Mouse (Mus musculus) forebrain, embryonic 15.5 days (tissue): ENCODE measurements around the gene Chrna7. TPM values are rescaled to one million over a fixed set of nuclear protein-coding genes. Genes with fewer than 3 reads are reported as not detected.
A peak's percentile ranks its signal among the peaks of the same experiment; 100 is the strongest.

Experiments used
- ATAC-seq: fragments of 200-750 bp; cut with Nextera tagmentation; replicated peaks from 2 replicates; pipeline ENCODE4 v1.8.0; 2017; ENCODE audit warnings: mild to moderate bottlenecking, moderate TSS enrichment, moderate library complexity
- H3K27ac ChIP-seq: fragments of 300-500 bp; sonication (generic); replicated peaks from 2 replicates; pipeline ENCODE4 v1.5.1; 2015; ENCODE audit warnings: mild to moderate bottlenecking, inconsistent platforms
- H3K27me3 ChIP-seq: fragments of 300-500 bp; sonication (generic); 2 replicates; pipeline ENCODE4 v1.6.1; 2015; ENCODE audit warnings: inconsistent platforms
- H3K36me3 ChIP-seq: fragments of 300-500 bp; sonication (generic); 2 replicates; pipeline ENCODE4 v1.6.1; 2015; ENCODE audit warnings: mild to moderate bottlenecking, inconsistent platforms
- H3K4me1 ChIP-seq: fragments of 300-500 bp; sonication (generic); 2 replicates; pipeline ENCODE4 v1.6.1; 2015; ENCODE audit warnings: inconsistent platforms
- H3K4me2 ChIP-seq: fragments of 300-500 bp; sonication (generic); replicated peaks from 2 replicates; pipeline ENCODE4 v1.6.1; 2015; ENCODE audit warnings: mild to moderate bottlenecking, inconsistent platforms
- H3K4me3 ChIP-seq: fragments of 300-500 bp; sonication (generic); 2 replicates; pipeline ENCODE4 v1.5.1; 2015; ENCODE audit warnings: mild to moderate bottlenecking, inconsistent platforms
- H3K9ac ChIP-seq: fragments of 300-500 bp; sonication (generic); replicated peaks from 2 replicates; pipeline ENCODE4 v1.6.1; 2015; ENCODE audit warnings: mild to moderate bottlenecking, inconsistent platforms
- H3K9me3 ChIP-seq: fragments of 300-500 bp; sonication (generic); 2 replicates; pipeline ENCODE4 v1.6.1; 2016; ENCODE audit warnings: inconsistent platforms
- WGBS: fragments of 180-500 bp; shearing (Covaris S2); methylation state at CpG from one replicate; pipeline ENCODE4 v1.1.7; 2015; ENCODE audit warnings: mixed read lengths; 5-methylcytosine and 5-hydroxymethylcytosine counted together
- polyA plus RNA-seq: library from polyadenylated mRNA; unstranded; fragments of >200 nt; fragmentation: Nextera tagmentation; extraction: Ambion mirVana; gene quantifications from 2 replicates; pipeline ENCODE4 v1.2.1, GENCODE M21; 2015

Gene Chrna7
- polyA plus RNA-seq, result 11.8 and 13.4 TPM in 2 replicates

- Histone ChIP-seq H3K9me3 (no peaks in the 10 kb centered on the region), H3K4me2 (peak within 1 kb of the TSS; percentile 85), H3K27me3 (no peaks in the 10 kb centered on the region), H3K4me1 (peaks cover 20% of the 10 kb centered on the region; the same call in 1 of the 2 replicates), H3K4me3 (peak within 1 kb of the TSS; percentile 85), H3K27ac (no peak within 1 kb of the TSS; the same call in 1 of the 2 replicates), H3K9ac (peak within 1 kb of the TSS; percentile 83), H3K36me3 (no peaks in the 10 kb centered on the region)
- WGBS, result under 1% methylated on average over 69 of the region's 73 CpGs
- peak; percentile 92 for ATAC-seq
These were observed at the start of gene Chrna7 for GRCm38 (mm10) chr7:63212084-63212723. Chrna7 (minus strand) TSS chr7:63212569.

GRCm38 (mm10) chr7:63249404-63249803, 37.0 kb upstream of the Chrna7 start:
- Histone ChIP-seq H3K9me3 (no peaks in the 10 kb centered on the region), H3K4me3 (no peak overlapping the region), H3K27ac (no peak overlapping the region), H3K4me1 (no peaks in the 10 kb centered on the region), H3K4me2 (no peak overlapping the region), H3K9ac (no peak overlapping the region), H3K27me3 (no peaks in the 10 kb centered on the region), H3K36me3 (no peaks in the 10 kb centered on the region)
- 69% methylated on average over 2 of the region's 2 CpGs for WGBS
- peak; percentile 60; the same call in 1 of the 2 replicates for ATAC-seq

GRCm38 (mm10) chr7:63237852-63238516, 25.6 kb upstream of the Chrna7 start:
- Histone ChIP-seq H3K9ac (no peak overlapping the region), H3K4me1 (0 out of 2 replicates have a peak, but pooled peaks cover 3% of the 10 kb centered on the region), H3K27me3 (no peaks in the 10 kb centered on the region), H3K9me3 (no peaks in the 10 kb centered on the region), H3K36me3 (no peaks in the 10 kb centered on the region), H3K4me2 (no peak overlapping the region), H3K4me3 (no peak overlapping the region), H3K27ac (no peak overlapping the region)
- peak; percentile 48; the same call in 1 of the 2 replicates for ATAC-seq
- 70% methylated on average over 3 of the region's 3 CpGs for WGBS

- Histone ChIP-seq H3K27ac (no peak overlapping the region), H3K9ac (no peak overlapping the region), H3K36me3 (no peaks in the 10 kb centered on the region), H3K27me3 (no peaks in the 10 kb centered on the region), H3K4me1 (no peaks in the 10 kb centered on the region), H3K9me3 (no peaks in the 10 kb centered on the region), H3K4me2 (no peak overlapping the region), H3K4me3 (no peak overlapping the region)
- ATAC-seq, result no peak
- 23% methylated on average over 7 of the region's 7 CpGs for WGBS
These were observed 12.9 kb upstream of the Chrna7 start for GRCm38 (mm10) chr7:63225066-63225780.

- Histone ChIP-seq H3K27me3 (no peaks in the 10 kb centered on the region), H3K9me3 (no peaks in the 10 kb centered on the region), H3K36me3 (no peaks in the 10 kb centered on the region), H3K4me1 (peaks cover 20% of the 10 kb centered on the region; the same call in 1 of the 2 replicates), H3K4me2 (peak overlapping the region; percentile 85), H3K9ac (peak overlapping the region; percentile 83), H3K4me3 (peak overlapping the region; percentile 85), H3K27ac (no peak overlapping the region)
- peak; percentile 24 for ATAC-seq
- under 1% methylated on average over 13 of the region's 13 CpGs for WGBS
These were observed 707 bp downstream of the Chrna7 start for GRCm38 (mm10) chr7:63211641-63212083.

- H3K4me2 ChIP-seq, result no peak overlapping the region
- H3K9me3 ChIP-seq, result no peaks in the 10 kb centered on the region
- H3K4me1 ChIP-seq, result peaks cover 24% of the 10 kb centered on the region
- no peaks in the 10 kb centered on the region for H3K36me3 ChIP-seq
- 17% methylated on average over 4 of the region's 4 CpGs for WGBS
- H3K9ac ChIP-seq, result no peak overlapping the region
- no peak overlapping the region for H3K4me3 ChIP-seq
- no peaks in the 10 kb centered on the region for H3K27me3 ChIP-seq
- H3K27ac ChIP-seq, result no peak overlapping the region
- ATAC-seq, result no peak
These were observed 2.9 kb downstream of the Chrna7 start for GRCm38 (mm10) chr7:63209501-63209900.

GRCm38 (mm10) chr7:63207137-63207536, 5.2 kb downstream of the Chrna7 start:
- H3K36me3 ChIP-seq, result no peaks in the 10 kb centered on the region
- 0 out of 2 replicates have a peak, but pooled peaks have one; percentile 34 for ATAC-seq
- no peak overlapping the region for H3K27ac ChIP-seq
- peaks cover 21% of the 10 kb centered on the region for H3K4me1 ChIP-seq
- 69% methylated on average over 2 of the region's 2 CpGs for WGBS
- no peaks in the 10 kb centered on the region for H3K9me3 ChIP-seq
- H3K27me3 ChIP-seq, result no peaks in the 10 kb centered on the region
- H3K4me3 ChIP-seq, result no peak overlapping the region
- no peak overlapping the region for H3K4me2 ChIP-seq
- no peak overlapping the region for H3K9ac ChIP-seq

- H3K27me3 ChIP-seq, result no peaks in the 10 kb centered on the region
- no peak overlapping the region for H3K9ac ChIP-seq
- H3K36me3 ChIP-seq, result no peaks in the 10 kb centered on the region
- H3K4me3 ChIP-seq, result no peak overlapping the region
- no peak overlapping the region for H3K27ac ChIP-seq
- H3K9me3 ChIP-seq, result no peaks in the 10 kb centered on the region
- ATAC-seq, result no peak
- no peaks in the 10 kb centered on the region for H3K4me1 ChIP-seq
- WGBS, result 71% methylated on average over 2 of the region's 2 CpGs
- H3K4me2 ChIP-seq, result no peak overlapping the region
These were observed 16.8 kb downstream of the Chrna7 start for GRCm38 (mm10) chr7:63195560-63195959.

GRCm38 (mm10) chr7:63189647-63190534, 22.5 kb downstream of the Chrna7 start:
- WGBS, result 78% methylated on average over 13 of the region's 13 CpGs
- Histone ChIP-seq H3K4me3 (no peak overlapping the region), H3K27me3 (no peaks in the 10 kb centered on the region), H3K9me3 (no peaks in the 10 kb centered on the region), H3K27ac (peak overlapping the region; percentile 13), H3K4me1 (peaks cover 6% of the 10 kb centered on the region; the same call in 1 of the 2 replicates), H3K9ac (no peak overlapping the region), H3K36me3 (no peaks in the 10 kb centered on the region), H3K4me2 (no peak overlapping the region)
- ATAC-seq, result peak; percentile 73

- ATAC-seq, result peak; percentile 97
- WGBS, result 40% methylated on average over 3 of the region's 3 CpGs
- Histone ChIP-seq H3K9ac (no peak overlapping the region), H3K4me2 (no peak overlapping the region), H3K36me3 (no peaks in the 10 kb centered on the region), H3K27me3 (no peaks in the 10 kb centered on the region), H3K4me1 (0 out of 2 replicates have a peak, but pooled peaks cover 3% of the 10 kb centered on the region), H3K4me3 (no peak overlapping the region), H3K9me3 (no peaks in the 10 kb centered on the region), H3K27ac (peak overlapping the region; percentile 74)
These were observed 42.1 kb downstream of the Chrna7 start for GRCm38 (mm10) chr7:63170063-63170787.

GRCm38 (mm10) chr7:63164617-63165016, 47.8 kb downstream of the Chrna7 start:
- H3K27me3 ChIP-seq, result no peaks in the 10 kb centered on the region
- H3K27ac ChIP-seq, result no peak overlapping the region
- H3K4me2 ChIP-seq, result no peak overlapping the region
- ATAC-seq, result peak; percentile 74
- H3K4me3 ChIP-seq, result no peak overlapping the region
- no peaks in the 10 kb centered on the region for H3K9me3 ChIP-seq
- H3K36me3 ChIP-seq, result no peaks in the 10 kb centered on the region
- no peak overlapping the region for H3K9ac ChIP-seq
- WGBS, result 61% methylated on average over 3 of the region's 3 CpGs
- H3K4me1 ChIP-seq, result peaks cover 10% of the 10 kb centered on the region
